Mouse (Mus musculus) intestine, postnatal 0 days (tissue): ENCODE data around the gene Sardh. TPM values are rescaled to one million over a fixed set of nuclear protein-coding genes. Genes with fewer than 3 reads are reported as not detected.

Source experiments
- ATAC-seq: fragments of 200-750 bp; cut with Nextera tagmentation; 2 replicates; pipeline ENCODE4 v1.8.0; 2017; ENCODE audit warnings: mild to moderate bottlenecking, moderate TSS enrichment, moderate library complexity
- H3K27ac ChIP-seq: fragments of 300-500 bp; sonication (generic); 2 replicates; pipeline ENCODE4 v1.5.1; 2014; ENCODE audit warnings: mild to moderate bottlenecking, low read depth, low read length, moderate library complexity
- H3K27me3 ChIP-seq: fragments of 300-500 bp; sonication (generic); replicated peaks from 2 replicates; pipeline ENCODE4 v1.6.1; 2014; ENCODE audit warnings: low read length, mixed read lengths; ENCODE audit not compliant: control insufficient read depth, insufficient read depth
- H3K36me3 ChIP-seq: fragments of 300-500 bp; sonication (generic); 2 replicates; pipeline ENCODE4 v1.6.1; 2014; ENCODE audit warnings: mild to moderate bottlenecking, moderate library complexity; ENCODE audit not compliant: control insufficient read depth, insufficient read depth
- H3K4me1 ChIP-seq: fragments of 300-500 bp; sonication (generic); replicated peaks from 2 replicates; pipeline ENCODE4 v1.6.1; 2014; ENCODE audit warnings: antibody characterized with exemption, low read length, mixed read lengths; ENCODE audit not compliant: control insufficient read depth, insufficient read depth
- H3K4me2 ChIP-seq: fragments of 300-500 bp; sonication (generic); replicated peaks from 2 replicates; pipeline ENCODE4 v1.6.1; 2014; ENCODE audit warnings: low read depth, mild to moderate bottlenecking, moderate library complexity
- H3K4me3 ChIP-seq: fragments of 300-500 bp; sonication (generic); 2 replicates; pipeline ENCODE4 v1.5.1; 2014; ENCODE audit warnings: low read depth, low read length
- H3K9ac ChIP-seq: fragments of 300-500 bp; sonication (generic); 2 replicates; pipeline ENCODE4 v1.6.1; 2014; ENCODE audit warnings: mild to moderate bottlenecking, low read depth, low read length
- H3K9me3 ChIP-seq: fragments of 300-500 bp; sonication (generic); 2 replicates; pipeline ENCODE4 v1.6.1; 2016; ENCODE audit warnings: mixed run types; ENCODE audit not compliant: control insufficient read depth
- CTCF ChIP-seq: sonication (generic); IDR thresholded peaks from 2 replicates; pipeline ENCODE4 v1.5.1; 2016; ENCODE audit warnings: low read depth, mild to moderate bottlenecking, control low read depth, antibody characterized with exemption, moderate library complexity
- WGBS: fragments of 180-500 bp; shearing (Covaris S2); extraction: QIAGEN DNeasy Blood & Tissue Kit; methylation state at CpG from one replicate; pipeline ENCODE4 v1.1.7; 2014; 5-methylcytosine and 5-hydroxymethylcytosine counted together
- polyA plus RNA-seq: library from polyadenylated mRNA; unstranded; fragments of >200 nt; fragmentation: Nextera tagmentation; extraction: Ambion mirVana; gene quantifications from 2 replicates; pipeline ENCODE4 v1.2.1, GENCODE M21; 2015

Sardh gene
- polyA plus RNA-seq, 1 experiment from 2014 or later, result 3.1 TPM

- Histone ChIP-seq H3K27ac (no peak overlapping the region), H3K4me1 (no peaks in the 10 kb centered on the region), H3K9me3 (no peaks in the 10 kb centered on the region), H3K4me3 (no peak overlapping the region), H3K4me2 (no peak overlapping the region), H3K36me3 (no peaks in the 10 kb centered on the region; the same call in 1 of the 2 replicates), H3K9ac (no peak overlapping the region), H3K27me3 (no peaks in the 10 kb centered on the region)
- 85% methylated on average over 2 of the region's 2 CpGs for WGBS
- ATAC-seq, result no peak
- TF ChIP-seq CTCF, result no peak
Measured at GRCm38 (mm10) chr2:27218121-27218544, 30.0 kb downstream of the Sardh start.

DNA sequence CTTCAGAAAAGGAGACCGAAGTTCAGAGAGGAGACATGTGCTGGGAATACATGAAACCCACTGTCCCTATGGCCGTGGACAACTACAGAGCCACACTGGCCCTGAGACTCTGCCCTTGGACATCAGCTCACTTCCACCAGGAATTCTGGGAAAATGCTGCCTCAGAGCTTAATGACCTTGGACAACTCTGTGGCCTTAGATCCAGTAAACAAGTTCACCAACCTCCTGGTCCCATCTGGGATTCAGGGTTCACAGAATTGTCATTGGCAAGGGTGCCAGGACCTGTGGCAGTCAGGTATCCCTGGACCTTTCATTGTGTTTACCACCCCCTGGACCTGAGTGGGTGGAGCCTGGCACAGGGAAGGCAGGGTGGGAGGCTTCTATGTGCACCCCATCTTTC, 32.6 kb downstream of the Sardh start:
- WGBS, result 87% methylated on average over 2 of the region's 2 CpGs
- no peaks in the 10 kb centered on the region; the same call in 1 of the 2 replicates for H3K36me3 ChIP-seq
- no peak overlapping the region for H3K27ac ChIP-seq
- no peaks in the 10 kb centered on the region for H3K9me3 ChIP-seq
- no peak overlapping the region for H3K4me3 ChIP-seq
- H3K27me3 ChIP-seq, result no peaks in the 10 kb centered on the region
- TF ChIP-seq CTCF, result no peak
- no peak overlapping the region for H3K4me2 ChIP-seq
- no peak overlapping the region for H3K9ac ChIP-seq
- no peak for ATAC-seq
- no peaks in the 10 kb centered on the region for H3K4me1 ChIP-seq

GRCm38 (mm10) chr2:27211966-27212893, 35.9 kb downstream of the Sardh start:
- TF ChIP-seq CTCF, result no peak
- no peak overlapping the region for H3K4me2 ChIP-seq
- no peaks in the 10 kb centered on the region for H3K4me1 ChIP-seq
- H3K27me3 ChIP-seq, result no peaks in the 10 kb centered on the region
- 71% methylated on average over 8 of the region's 8 CpGs for WGBS
- H3K9me3 ChIP-seq, result no peaks in the 10 kb centered on the region
- no peaks in the 10 kb centered on the region for H3K36me3 ChIP-seq
- ATAC-seq, result no peak
- no peak overlapping the region for H3K9ac ChIP-seq
- H3K27ac ChIP-seq, result no peak overlapping the region
- no peak overlapping the region for H3K4me3 ChIP-seq

- Histone ChIP-seq H3K4me1 (no peaks in the 10 kb centered on the region), H3K9me3 (no peaks in the 10 kb centered on the region), H3K9ac (no peak overlapping the region), H3K27ac (no peak overlapping the region), H3K4me2 (no peak overlapping the region), H3K36me3 (no peaks in the 10 kb centered on the region), H3K4me3 (no peak overlapping the region), H3K27me3 (no peaks in the 10 kb centered on the region)
- WGBS, result 72% methylated on average over 12 of the region's 12 CpGs
- ATAC-seq, result no peak
- TF ChIP-seq CTCF, result no peak
Measured at GRCm38 (mm10) chr2:27210676-27211210, 37.4 kb downstream of the Sardh start.

DNA sequence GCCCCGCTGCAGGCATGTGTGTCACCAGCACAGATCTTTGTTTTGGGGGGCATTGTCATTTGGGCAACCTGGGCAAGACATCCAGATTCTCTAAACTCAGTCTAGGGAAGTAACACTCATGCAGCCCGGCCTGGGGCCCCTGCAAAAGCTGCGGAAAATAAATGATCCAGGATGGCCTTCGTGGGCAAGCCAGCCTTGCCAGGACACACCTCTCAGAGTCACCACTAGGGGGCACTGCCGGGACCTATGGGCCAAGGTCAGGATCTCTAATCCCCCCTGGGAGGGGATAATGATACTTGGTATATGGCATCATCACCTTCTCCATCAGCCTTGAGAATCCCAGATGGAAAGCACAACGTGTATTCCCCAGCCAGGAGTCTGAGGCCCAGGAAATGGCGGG, 37.9 kb downstream of the Sardh start:
- 55% methylated on average over 7 of the region's 7 CpGs for WGBS
- ATAC-seq, result no peak

GRCm38 (mm10) chr2:27209816-27210215, 38.3 kb downstream of the Sardh start:
- TF ChIP-seq CTCF, result no peak
- no peak overlapping the region for H3K9ac ChIP-seq
- no peaks in the 10 kb centered on the region for H3K4me1 ChIP-seq
- H3K27ac ChIP-seq, result no peak overlapping the region
- H3K27me3 ChIP-seq, result no peaks in the 10 kb centered on the region
- 48% methylated on average over 5 of the region's 5 CpGs for WGBS
- no peak overlapping the region for H3K4me3 ChIP-seq
- no peak overlapping the region for H3K4me2 ChIP-seq
- ATAC-seq, result no peak
- no peaks in the 10 kb centered on the region for H3K9me3 ChIP-seq
- no peaks in the 10 kb centered on the region for H3K36me3 ChIP-seq

More for the DNA sequence above, 37.9 kb downstream of the Sardh start:
- no peaks in the 10 kb centered on the region for H3K9me3 ChIP-seq
- no peak overlapping the region for H3K4me2 ChIP-seq
- H3K36me3 ChIP-seq, result no peaks in the 10 kb centered on the region
- no peak overlapping the region for H3K27ac ChIP-seq
- H3K4me1 ChIP-seq, result no peaks in the 10 kb centered on the region
- H3K9ac ChIP-seq, result no peak overlapping the region
- TF ChIP-seq CTCF, result peak; percentile 71
- H3K4me3 ChIP-seq, result no peak overlapping the region
- no peaks in the 10 kb centered on the region for H3K27me3 ChIP-seq
